Mouse (Mus musculus) macrophage (primary cell): ENCODE data around the gene Zdhhc7. TPM values are rescaled to one million over a fixed set of nuclear protein-coding genes. Genes with fewer than 3 reads are reported as not detected.

Experiments used
- H3K27ac ChIP-seq: fragments of 350-480 bp; formaldehyde crosslinking; 2 replicates; pipeline ENCODE4 v1.9.0; 2021
- H3K36me3 ChIP-seq: fragments of 350-480 bp; formaldehyde crosslinking; 2 replicates; pipeline ENCODE4 v1.9.0; 2021; ENCODE audit errors: inconsistent target
- H3K4me3 ChIP-seq: fragments of 350-480 bp; formaldehyde crosslinking; 2 replicates; pipeline ENCODE4 v1.9.0; 2021; ENCODE audit errors: inconsistent target
- H3K79me2 ChIP-seq: fragments of 350-480 bp; formaldehyde crosslinking; 2 replicates; pipeline ENCODE4 v1.9.0; 2021; ENCODE audit errors: inconsistent target
- WGBS: methylation state at CpG from one replicate; pipeline ENCODE4 v1.1.7; 2026; ENCODE audit warnings: inconsistent platforms; ENCODE audit not compliant: missing documents; 5-methylcytosine and 5-hydroxymethylcytosine counted together
- polyA plus RNA-seq: library from polyadenylated mRNA; stranded (reverse); fragments of 250-400 nt; gene quantifications from 3 replicates; pipeline ENCODE4 v1.2.4, GENCODE M21; 2018; ENCODE audit warnings: inconsistent platforms

The Zdhhc7 gene
- polyA plus RNA-seq, 1 experiment from 2014 or later = 18.5 TPM

GRCm38 (mm10) chr8:120124836-120125389 lies 23.6 kb upstream of the Zdhhc7 start:
- H3K36me3 ChIP-seq = no peaks in the 10 kb centered on the region
- H3K4me3 ChIP-seq = no peak overlapping the region
- WGBS = 91% methylated on average over 7 of the region's 7 CpGs
- H3K79me2 ChIP-seq = peaks cover 84% of the 10 kb centered on the region
- no peak overlapping the region for H3K27ac ChIP-seq

- Histone ChIP-seq H3K4me3 (no peak overlapping the region), H3K36me3 (no peaks in the 10 kb centered on the region), H3K27ac (no peak overlapping the region), H3K79me2 (peaks cover 84% of the 10 kb centered on the region)
- 53% methylated on average over 6 of the region's 6 CpGs for WGBS
Observed at GRCm38 (mm10) chr8:120124261-120124660, 23.0 kb upstream of the Zdhhc7 start.

- Histone ChIP-seq H3K4me3 (no peak overlapping the region), H3K27ac (no peak overlapping the region), H3K79me2 (peaks cover 86% of the 10 kb centered on the region), H3K36me3 (no peaks in the 10 kb centered on the region)
- WGBS = 87% methylated on average over 5 of the region's 5 CpGs
Observed at GRCm38 (mm10) chr8:120120951-120121350, 19.7 kb upstream of the Zdhhc7 start.

- H3K79me2 ChIP-seq = peaks cover 87% of the 10 kb centered on the region
- H3K36me3 ChIP-seq = no peaks in the 10 kb centered on the region
- no peak overlapping the region for H3K27ac ChIP-seq
- H3K4me3 ChIP-seq = no peak overlapping the region
- 14% methylated on average over 6 of the region's 6 CpGs for WGBS
Observed at GRCm38 (mm10) chr8:120119931-120120330, 18.6 kb upstream of the Zdhhc7 start.

GRCm38 (mm10) chr8:120119429-120119828 lies 18.1 kb upstream of the Zdhhc7 start:
- peaks cover 87% of the 10 kb centered on the region for H3K79me2 ChIP-seq
- no peaks in the 10 kb centered on the region for H3K36me3 ChIP-seq
- no peak overlapping the region for H3K4me3 ChIP-seq
- peak overlapping the region; percentile 28; the same call in 1 of the 2 replicates for H3K27ac ChIP-seq
- 79% methylated on average over 3 of the region's 3 CpGs for WGBS

- peaks cover 87% of the 10 kb centered on the region for H3K79me2 ChIP-seq
- H3K27ac ChIP-seq = peak overlapping the region; percentile 28
- 81% methylated on average over 5 of the region's 5 CpGs for WGBS
- H3K36me3 ChIP-seq = no peaks in the 10 kb centered on the region
- no peak overlapping the region for H3K4me3 ChIP-seq
Observed at GRCm38 (mm10) chr8:120118847-120119246, 17.6 kb upstream of the Zdhhc7 start.

- peaks cover 85% of the 10 kb centered on the region for H3K79me2 ChIP-seq
- H3K4me3 ChIP-seq = no peak overlapping the region
- H3K36me3 ChIP-seq = no peaks in the 10 kb centered on the region
- WGBS = 93% methylated on average over 9 of the region's 9 CpGs
- peak overlapping the region; percentile 28; the same call in 1 of the 2 replicates for H3K27ac ChIP-seq
Observed at GRCm38 (mm10) chr8:120118162-120118561, 16.9 kb upstream of the Zdhhc7 start.

- 82% methylated on average over 7 of the region's 7 CpGs for WGBS
- H3K36me3 ChIP-seq = no peaks in the 10 kb centered on the region
- H3K27ac ChIP-seq = no peak overlapping the region
- no peak overlapping the region for H3K4me3 ChIP-seq
- H3K79me2 ChIP-seq = peaks cover 69% of the 10 kb centered on the region
Observed at GRCm38 (mm10) chr8:120116600-120116999, 15.3 kb upstream of the Zdhhc7 start.

- H3K4me3 ChIP-seq = peak overlapping the region; percentile 34
- peaks cover 47% of the 10 kb centered on the region for H3K79me2 ChIP-seq
- H3K36me3 ChIP-seq = no peaks in the 10 kb centered on the region
- 3% methylated on average over 29 of the region's 46 CpGs for WGBS
- H3K27ac ChIP-seq = no peak overlapping the region
Observed at GRCm38 (mm10) chr8:120114315-120114841, 13.1 kb upstream of the Zdhhc7 start.

GRCm38 (mm10) chr8:120113758-120114255 lies 12.5 kb upstream of the Zdhhc7 start, which contains the start of gene 6430548M08Rik:
TSS of gene 6430548M08Rik (plus strand) at chr8:120114152.
- H3K36me3 ChIP-seq = no peaks in the 10 kb centered on the region
- H3K27ac ChIP-seq = peak within 1 kb of the TSS; percentile 97
- H3K79me2 ChIP-seq = peaks cover 43% of the 10 kb centered on the region
- under 1% methylated on average over 59 of the region's 61 CpGs for WGBS
- peak within 1 kb of the TSS; percentile 34 for H3K4me3 ChIP-seq

- WGBS = 6% methylated on average over 10 of the region's 10 CpGs
- Histone ChIP-seq H3K4me3 (peak overlapping the region; percentile 34), H3K27ac (peak overlapping the region; percentile 97), H3K36me3 (no peaks in the 10 kb centered on the region), H3K79me2 (peaks cover 38% of the 10 kb centered on the region)
Observed at GRCm38 (mm10) chr8:120113306-120113705, 12.0 kb upstream of the Zdhhc7 start.

- WGBS = 15% methylated on average over 5 of the region's 5 CpGs
- H3K36me3 ChIP-seq = no peaks in the 10 kb centered on the region
- no peak overlapping the region for H3K4me3 ChIP-seq
- H3K79me2 ChIP-seq = peaks cover 30% of the 10 kb centered on the region
- peak overlapping the region; percentile 97 for H3K27ac ChIP-seq
Observed at GRCm38 (mm10) chr8:120112535-120112934, 11.3 kb upstream of the Zdhhc7 start.

- Histone ChIP-seq H3K4me3 (no peak overlapping the region), H3K27ac (peak overlapping the region; percentile 97; the same call in 1 of the 2 replicates), H3K36me3 (no peaks in the 10 kb centered on the region), H3K79me2 (peaks cover 24% of the 10 kb centered on the region)
- WGBS = 85% methylated on average over 4 of the region's 4 CpGs
Observed at GRCm38 (mm10) chr8:120111382-120111781, 10.1 kb upstream of the Zdhhc7 start.

- Histone ChIP-seq H3K36me3 (no peaks in the 10 kb centered on the region), H3K79me2 (peaks cover 24% of the 10 kb centered on the region), H3K4me3 (no peak overlapping the region), H3K27ac (peak overlapping the region; percentile 97)
- whole genome bisulfite sequencing = 93% methylated on average over 4 of the region's 4 CpGs
Observed at GRCm38 (mm10) chr8:120110966-120111365, 9.7 kb upstream of the Zdhhc7 start.

GRCm38 (mm10) chr8:120109149-120109548 lies 7.9 kb upstream of the Zdhhc7 start:
- peak overlapping the region; percentile 97 for H3K27ac ChIP-seq

More at GRCm38 (mm10) chr8:120109149-120109548, 7.9 kb upstream of the Zdhhc7 start:
- WGBS = 3% methylated on average over 3 of the region's 3 CpGs
- H3K79me2 ChIP-seq = peaks cover 28% of the 10 kb centered on the region
- no peak overlapping the region; the same call in 1 of the 2 replicates for H3K4me3 ChIP-seq
- no peaks in the 10 kb centered on the region for H3K36me3 ChIP-seq
